Mouse (Mus musculus): ENCODE data around the gene Zfp64.

DNA sequence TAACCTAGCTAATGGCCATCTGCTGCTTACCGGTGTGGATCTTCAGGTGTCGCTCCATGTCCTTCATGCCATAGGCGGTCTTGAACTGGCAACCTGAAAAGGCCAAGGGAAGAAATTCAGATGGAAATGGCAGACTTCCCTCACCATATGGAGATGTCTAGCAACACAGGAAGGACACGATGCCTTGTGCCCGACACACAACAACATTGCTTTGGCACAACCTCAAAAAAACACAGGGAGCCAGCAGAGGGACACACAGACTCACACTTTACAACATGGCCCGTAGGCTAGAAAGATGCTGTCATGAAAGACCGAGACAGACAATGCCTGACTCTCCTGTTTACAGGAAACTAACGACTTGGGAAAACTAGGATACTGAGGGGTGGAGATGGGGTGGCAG, 15.4 kb downstream of the Zfp64 start:
- TF ChIP-seq CTCF (IDR thresholded peaks at IDR 0.05; ENCODE audit: control insufficient read depth, insufficient read depth, insufficient read length) (no peak), USF1 (IDR thresholded peaks at IDR 0.05; ENCODE audit: low read depth) (no peak), CEBPB (IDR thresholded peaks at IDR 0.05; ENCODE audit: low read depth) (no peak), MAX (IDR thresholded peaks at IDR 0.05) (no peak)

Data from C2C12 (cell line).